Mouse (Mus musculus): ENCODE data around the gene Bcdin3d.
"Not testable (repeated sequence)": the region's sequence is repeated elsewhere in the genome, so short reads cannot be mapped to it uniquely, and the experiment has no call there.

Gene Bcdin3d

GRCm38 (mm10) chr15:99472972-99473371 lies 1.6 kb downstream of the Bcdin3d start:
- no peak for DNase-seq (ENCODE audit: low spot score in 2 of 2)

GRCm38 (mm10) chr15:99471677-99472063 lies 2.9 kb downstream of the Bcdin3d start:
- DNase-seq (ENCODE audit: low spot score in 2 of 2): no peak

GRCm38 (mm10) chr15:99470971-99471676 lies 3.4 kb downstream of the Bcdin3d start:
- DNase-seq (ENCODE audit: low spot score in 2 of 2): peak in 1 of 2 experiments; percentile 20

- DNase-seq (ENCODE audit: low spot score in 2 of 2): no peak
Observed at GRCm38 (mm10) chr15:99470224-99470761, 4.2 kb downstream of the Bcdin3d start.

GRCm38 (mm10) chr15:99469736-99470135 lies 4.8 kb downstream of the Bcdin3d start:
- DNase-seq (ENCODE audit: low spot score in 2 of 2): no peak

- peak; percentile 30 to 68 for DNase-seq (ENCODE audit: low spot score in 2 of 2)
Observed at GRCm38 (mm10) chr15:99469067-99469466, 5.5 kb downstream of the Bcdin3d start.

- no peak for DNase-seq (ENCODE audit: low spot score in 2 of 2)
Observed at GRCm38 (mm10) chr15:99463194-99463593, 11.3 kb downstream of the Bcdin3d start.

DNA sequence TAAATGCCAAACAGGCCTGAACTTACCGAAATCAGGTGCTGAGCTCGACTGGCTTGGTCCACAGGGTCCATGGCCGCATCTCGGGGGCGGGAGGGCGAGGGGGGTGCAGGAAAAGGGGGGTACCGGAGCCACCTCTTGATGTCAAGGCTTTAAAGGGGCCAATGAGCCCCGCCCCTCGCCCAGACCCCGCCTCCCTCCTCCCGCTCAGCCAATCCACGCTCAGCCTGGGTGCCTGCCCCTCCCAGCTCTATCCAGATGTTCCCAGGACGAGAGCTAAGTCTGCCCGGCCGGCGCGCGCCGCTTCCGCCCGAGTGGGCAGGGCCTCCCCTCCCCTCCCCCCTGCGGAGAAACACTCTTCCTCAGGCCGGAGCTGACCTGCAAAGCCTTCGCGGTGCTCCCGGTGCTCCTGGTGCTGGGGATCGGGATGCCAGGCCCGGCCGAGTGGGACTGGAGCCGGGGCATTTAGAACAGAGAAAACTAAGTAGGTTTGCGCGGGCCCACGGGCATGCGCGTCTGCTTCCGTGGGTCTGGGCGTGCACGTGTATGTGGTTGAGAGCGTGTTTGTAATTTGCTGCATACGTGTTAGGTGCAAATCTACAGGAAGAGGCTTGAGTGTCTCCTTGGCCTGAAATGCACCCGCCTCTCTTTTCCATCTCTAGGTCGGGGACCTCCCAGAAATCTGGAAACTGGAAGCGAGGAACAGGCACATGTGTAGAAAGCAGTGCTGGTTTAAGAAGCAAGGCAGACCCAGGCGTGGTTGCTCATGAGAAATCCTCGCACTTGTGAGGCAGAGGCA lies 16.7 kb downstream of the Bcdin3d start, which contains the start of gene Nckap5l:
Gene Nckap5l (minus strand): TSS at position 143 of the 796 bp plus-strand sequence.
- peak; percentile 73 to 76 for DNase-seq (ENCODE audit: low spot score in 2 of 2)

DNA sequence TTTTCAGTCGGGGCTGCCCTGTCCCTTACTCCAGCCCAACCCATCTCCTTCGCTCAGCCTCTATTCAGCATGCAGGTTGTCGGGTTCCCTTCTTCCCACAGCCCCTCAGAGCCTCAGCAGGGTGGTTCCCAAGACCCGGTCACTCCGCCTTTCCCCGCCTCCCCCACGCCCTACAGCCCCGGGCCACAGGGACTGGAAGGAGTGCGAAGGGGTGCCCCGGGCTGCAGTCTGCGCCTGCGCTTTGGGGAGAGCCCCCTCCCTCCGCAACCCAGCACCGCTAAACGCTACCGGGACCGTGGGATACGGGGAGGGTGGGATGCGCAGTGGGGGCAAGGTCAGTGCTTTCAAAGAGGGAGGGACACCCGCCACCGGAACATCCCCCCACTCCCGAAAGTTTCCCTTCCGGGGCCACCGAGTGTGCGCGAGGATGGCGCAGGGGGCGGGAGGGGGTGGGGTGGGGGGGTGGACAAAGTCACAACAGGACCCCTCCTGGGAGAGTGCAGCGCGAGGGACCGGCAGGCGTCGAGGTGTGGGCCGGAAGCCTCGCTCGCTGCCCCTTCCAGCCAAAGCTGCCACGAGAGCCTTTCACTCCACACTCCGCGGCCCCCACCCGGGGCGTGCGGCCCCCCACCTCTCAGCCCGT lies 17.4 kb downstream of the Bcdin3d start:
- DNase-seq (ENCODE audit: low spot score in 2 of 2): no peak

DNA sequence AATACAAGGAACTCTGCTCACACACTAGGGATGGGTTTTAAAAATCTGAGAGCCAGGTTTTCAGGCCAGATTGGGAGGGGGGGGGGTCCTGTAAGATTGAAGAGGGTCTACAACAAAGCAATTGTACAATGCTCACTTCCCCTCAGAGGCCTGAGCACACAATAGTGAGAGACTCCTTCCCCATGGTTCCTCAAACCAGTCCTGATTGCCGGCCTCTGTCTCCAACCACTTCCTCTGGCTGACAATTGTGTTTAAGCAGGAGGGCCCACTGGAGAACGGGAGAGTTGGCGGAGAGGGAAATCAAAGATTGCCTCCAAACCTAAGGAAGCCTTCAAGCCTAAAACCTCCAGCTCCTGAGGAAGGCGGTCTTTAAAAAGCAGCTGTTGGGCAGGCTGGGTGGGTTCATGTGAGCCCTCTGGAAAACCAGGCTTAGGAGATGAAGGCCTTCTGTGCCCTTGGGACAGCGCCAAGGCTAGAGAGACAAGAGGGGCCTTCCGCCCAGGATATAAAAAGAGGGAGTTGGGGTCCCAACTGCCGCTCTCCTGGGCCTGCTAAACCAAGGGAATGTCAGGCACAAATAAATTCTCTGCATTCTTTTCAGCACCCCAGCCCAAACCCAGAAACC lies 18.1 kb downstream of the Bcdin3d start:
- no peak for DNase-seq (ENCODE audit: low spot score in 2 of 2)

DNA sequence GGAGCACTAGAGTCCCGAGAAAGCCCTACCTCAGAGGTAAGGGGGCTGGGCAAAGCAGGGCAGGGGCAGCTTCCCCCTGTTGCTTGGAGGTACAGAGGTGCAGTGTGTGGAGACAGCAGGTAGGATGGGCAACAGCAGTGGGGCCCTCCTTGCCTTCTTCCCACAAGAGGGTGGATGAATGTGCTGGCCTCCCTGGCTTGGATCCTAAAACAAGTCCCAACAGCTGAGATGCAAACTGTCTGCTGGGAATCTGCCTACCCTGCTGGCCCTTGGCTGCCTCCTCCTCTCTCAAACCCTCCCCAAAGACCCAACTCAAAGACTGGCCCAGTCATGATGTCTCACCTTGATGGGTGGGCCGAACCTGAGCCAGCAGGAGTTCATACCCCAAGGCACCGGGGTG lies 19.1 kb downstream of the Bcdin3d start:
- no peak for DNase-seq (ENCODE audit: low spot score in 2 of 2)

DNA sequence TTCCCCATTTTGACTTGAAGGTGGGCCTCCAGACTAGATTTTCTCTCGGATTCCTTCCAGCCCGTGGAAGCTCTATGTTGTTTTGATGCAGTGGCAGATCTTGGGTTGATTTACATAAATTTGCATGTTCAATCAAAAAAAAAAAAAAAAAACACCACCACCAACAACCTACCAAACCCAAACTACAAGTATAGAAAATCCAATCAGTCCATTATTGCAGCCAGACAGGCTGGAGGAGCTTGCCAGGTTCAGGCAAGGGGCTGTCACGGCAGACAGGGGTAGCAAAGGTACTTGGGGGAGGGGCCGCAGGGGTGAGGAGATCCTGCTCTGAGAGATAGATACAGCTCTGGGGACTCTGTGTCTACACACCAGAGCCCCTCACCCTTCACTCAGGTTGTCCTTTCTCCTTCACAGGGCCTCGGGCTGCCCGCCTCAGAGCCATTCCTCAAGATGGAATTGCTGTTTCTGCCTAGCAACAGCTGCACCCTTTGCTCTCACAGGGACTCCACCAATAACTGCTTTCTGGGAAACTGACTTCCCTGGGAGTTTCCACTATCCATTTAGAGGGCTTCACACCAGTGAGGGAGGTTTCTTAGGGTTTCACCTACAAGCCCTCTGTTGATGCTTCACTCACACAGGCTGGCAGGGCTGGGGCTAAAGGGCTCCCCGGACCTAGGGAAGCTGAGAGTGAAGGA lies 19.8 kb downstream of the Bcdin3d start:
- no peak for DNase-seq (ENCODE audit: low spot score in 2 of 2)

DNA sequence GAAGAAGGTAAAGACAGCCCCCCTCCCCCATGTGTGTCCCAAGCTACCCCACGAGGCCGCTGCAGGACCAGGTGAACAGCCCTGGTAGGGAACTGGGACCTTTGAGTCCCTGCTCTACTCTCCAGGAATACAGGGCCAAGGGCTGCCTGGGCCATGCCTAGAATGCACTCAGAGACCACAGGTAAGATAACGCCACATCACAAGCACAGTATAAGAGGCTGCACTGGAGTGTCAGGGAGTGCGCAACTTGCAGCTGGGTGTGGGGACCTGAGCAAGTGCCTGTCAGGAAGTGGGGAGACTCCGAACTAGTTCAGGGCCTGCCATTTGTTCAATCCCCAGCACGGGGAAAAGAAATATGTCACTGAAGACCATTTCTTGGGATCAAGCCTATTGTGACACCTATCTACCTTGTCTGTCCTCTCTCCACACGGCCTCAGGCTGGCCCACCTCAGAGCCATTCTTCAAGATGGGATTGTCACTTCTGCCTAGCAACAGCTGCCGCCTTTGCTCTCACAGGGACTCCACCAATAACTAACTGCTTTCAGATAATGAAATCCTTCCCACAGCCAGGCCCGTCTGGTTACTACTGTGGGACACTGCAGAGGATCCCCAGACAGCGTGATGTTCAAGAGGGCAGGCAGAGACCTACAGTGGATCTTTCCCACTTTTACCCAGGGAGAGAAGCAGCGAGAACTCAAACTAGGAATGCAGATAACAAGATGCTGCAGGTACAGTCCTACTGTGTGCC lies 21.2 kb downstream of the Bcdin3d start:
- DNase-seq (ENCODE audit: low spot score in 2 of 2): no peak

DNA sequence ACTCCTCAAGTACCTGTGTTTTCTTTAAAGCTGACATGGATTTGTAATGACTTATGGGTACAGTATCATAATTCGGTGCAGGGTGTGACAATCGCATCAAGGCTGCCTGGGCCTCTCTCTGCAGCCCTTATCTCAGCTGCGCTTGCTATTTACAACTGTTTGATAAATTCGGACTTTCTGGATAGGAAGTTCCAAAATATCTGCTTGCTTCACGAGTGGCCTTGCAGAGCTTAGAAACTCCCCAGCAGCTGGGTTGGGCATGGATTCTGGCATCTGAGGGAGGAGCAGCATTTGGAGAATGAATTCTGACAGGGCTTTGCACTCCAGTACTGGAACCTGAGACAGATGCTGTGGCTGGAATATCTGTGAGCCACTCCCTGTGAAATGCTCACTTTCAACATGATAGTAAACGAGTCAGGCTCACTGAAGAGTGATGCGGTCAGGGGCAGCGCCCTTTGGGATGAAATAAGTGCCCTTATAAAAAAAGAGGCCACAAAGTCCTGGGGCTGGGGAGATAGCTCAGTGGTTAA lies 24.7 kb downstream of the Bcdin3d start:
- DNase-seq (ENCODE audit: low spot score in 2 of 2): no peak

DNA sequence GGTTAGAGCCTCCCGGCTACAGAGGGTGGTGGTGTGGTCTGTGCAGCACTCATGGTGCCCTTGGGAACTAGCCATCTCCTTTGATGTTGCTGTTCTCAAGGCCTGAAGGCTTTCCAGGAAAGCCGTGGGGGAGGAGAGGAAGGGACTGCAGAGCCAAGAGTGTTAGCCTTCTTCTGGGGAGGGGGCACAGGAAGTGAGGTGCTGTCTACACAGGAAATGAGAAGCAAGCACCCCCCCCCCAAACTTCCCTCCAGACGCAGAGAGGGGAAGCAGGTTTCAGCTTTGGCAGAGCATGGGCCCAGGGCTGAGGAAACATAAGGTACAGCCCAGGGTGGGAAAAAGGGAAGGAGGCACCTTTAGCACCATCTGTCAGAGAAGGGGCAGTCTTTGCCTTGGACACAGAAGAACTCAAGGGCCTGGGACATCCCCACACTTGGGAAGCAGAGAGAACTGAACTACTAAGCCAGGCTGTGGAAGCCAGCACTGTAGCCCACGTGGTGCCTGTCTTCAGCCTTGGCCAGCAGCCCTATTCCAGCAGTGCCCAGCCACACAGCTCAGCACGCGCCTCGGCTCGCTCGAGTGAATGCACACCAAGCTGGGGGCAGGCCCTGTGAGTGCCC lies 25.3 kb downstream of the Bcdin3d start:
- no peak for DNase-seq (ENCODE audit: low spot score in 2 of 2)

DNA sequence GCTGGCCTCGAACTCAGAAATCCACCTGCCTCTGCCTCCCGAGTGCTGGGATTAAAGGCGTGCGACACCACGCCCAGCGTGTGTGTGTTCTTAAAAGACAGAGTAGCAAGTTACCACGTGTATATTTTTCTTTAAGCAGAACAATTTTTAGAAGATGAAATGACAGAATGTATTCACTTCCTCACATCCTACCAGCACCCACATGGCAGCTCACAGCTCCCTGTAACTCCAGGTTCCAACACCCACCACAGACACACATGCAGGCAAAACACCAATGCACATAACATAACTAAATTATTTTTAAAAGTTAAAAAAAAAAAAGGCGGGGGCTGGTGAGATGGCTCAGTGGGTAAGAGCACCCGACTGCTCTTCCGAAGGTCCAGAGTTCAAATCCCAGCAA lies 28.4 kb downstream of the Bcdin3d start:
- not testable (repeated sequence) for DNase-seq (ENCODE audit: low spot score in 2 of 2)

DNA sequence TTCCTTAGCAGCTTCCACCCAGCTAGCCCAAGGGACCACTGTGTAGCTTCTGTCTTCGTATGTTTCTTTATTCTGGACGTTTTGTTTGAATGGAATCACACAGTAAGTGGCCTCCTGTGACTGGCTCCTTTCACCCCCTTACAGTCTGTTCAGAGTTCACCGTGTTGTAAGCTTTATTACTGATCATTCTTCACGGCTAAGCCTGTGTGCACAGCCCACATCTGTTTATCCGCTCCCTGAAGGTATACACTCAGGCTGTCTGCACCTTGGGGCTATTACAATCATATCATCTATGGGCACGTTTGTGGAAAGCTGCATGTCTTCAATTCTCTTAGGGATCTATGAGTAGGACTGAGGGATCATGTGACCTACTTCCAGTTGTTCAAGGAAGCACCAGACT lies 29.0 kb downstream of the Bcdin3d start:
- no peak for DNase-seq (ENCODE audit: low spot score in 2 of 2)

DNA sequence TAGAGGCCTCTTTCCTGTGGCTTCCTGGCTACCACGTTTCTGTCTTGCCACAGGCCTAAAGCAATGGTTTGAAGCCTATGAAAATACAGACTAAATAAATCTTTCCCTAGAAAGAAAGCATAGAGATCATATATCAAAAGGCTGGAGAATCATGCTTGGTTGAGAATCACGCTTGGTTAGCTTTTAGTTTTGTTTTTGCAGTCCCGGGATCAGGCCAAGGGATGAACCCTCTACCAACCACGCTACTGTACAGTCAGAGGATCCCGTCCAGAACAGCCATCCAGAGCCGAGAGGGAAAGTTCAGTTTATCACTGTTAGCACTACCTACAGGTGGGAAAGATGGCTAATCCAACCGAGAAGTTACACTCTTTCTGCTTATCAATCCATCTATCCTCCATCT lies 32.2 kb downstream of the Bcdin3d start:
- no peak for DNase-seq (ENCODE audit: low spot score in 2 of 2)

GRCm38 (mm10) chr15:99440816-99441457 lies 33.6 kb downstream of the Bcdin3d start:
- DNase-seq (ENCODE audit: low spot score in 2 of 2): no peak
